Mouse (Mus musculus): Measurements from ENCODE around the gene Hspa1l.
"Not testable (repeated sequence)": the region's sequence is repeated elsewhere in the genome, so short reads cannot be mapped to it uniquely, and the experiment has no call there.

The Hspa1l gene

DNA sequence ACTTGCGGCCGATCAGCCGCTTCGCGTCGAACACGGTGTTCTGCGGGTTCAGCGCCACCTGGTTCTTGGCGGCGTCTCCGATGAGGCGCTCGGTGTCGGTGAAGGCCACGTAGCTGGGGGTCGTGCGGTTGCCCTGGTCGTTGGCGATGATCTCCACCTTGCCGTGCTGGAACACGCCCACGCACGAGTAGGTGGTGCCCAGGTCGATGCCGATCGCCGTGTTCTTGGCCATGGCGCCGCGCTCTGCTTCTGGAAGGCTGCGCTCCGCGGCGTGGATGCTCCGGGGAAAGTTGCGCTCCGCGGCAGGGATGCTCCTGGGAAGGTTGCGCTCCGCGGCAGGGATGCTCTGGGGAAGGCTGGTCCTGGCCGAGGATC is 822 bp upstream of the Hspa1l start:
- DNase-seq (ENCODE audit: low spot score in 2 of 2), result not testable (repeated sequence)

DNA sequence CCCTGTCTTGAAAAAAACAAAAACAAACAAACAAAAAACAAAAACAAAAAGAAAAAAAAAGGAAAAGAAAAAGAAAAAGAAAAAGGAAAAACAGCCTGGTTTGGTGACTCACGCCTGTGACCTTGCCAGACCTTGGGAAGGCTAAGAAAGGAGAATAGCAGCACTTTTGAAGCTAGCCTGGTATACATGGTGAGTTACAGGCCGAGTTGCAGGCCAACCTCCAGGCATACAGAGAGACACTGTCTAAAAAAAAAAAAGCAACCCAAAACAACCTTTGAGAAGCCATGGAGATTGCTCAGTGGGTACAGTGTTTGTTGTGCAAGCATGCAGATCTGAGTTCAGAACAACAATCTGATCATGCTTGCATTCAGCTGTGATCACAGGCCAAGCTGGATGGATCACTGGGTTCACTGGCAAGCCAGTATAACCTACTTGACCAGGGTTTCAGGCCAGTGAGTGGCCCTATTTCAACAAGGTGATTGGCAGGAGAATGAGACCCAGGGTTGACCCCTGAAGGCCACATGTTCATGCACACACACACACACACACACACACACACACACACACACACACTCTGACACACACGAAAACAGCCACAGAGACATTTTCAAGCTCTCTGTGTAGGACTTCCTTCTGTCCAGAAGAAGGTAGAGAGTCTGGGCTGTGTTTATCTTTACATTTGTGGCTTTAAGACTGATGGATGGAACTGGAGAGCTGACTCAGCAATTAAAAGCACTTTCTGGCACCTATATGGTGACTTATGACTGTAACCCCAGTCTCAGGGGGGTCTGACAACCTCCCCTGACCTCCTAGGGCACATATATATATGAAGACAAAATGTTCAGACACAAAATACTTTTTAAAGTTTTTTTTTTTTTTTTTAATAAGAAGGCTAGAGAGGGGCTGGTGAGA is 3.3 kb downstream of the Hspa1l start:
- DNase-seq (ENCODE audit: low spot score in 2 of 2), result no peak

DNA sequence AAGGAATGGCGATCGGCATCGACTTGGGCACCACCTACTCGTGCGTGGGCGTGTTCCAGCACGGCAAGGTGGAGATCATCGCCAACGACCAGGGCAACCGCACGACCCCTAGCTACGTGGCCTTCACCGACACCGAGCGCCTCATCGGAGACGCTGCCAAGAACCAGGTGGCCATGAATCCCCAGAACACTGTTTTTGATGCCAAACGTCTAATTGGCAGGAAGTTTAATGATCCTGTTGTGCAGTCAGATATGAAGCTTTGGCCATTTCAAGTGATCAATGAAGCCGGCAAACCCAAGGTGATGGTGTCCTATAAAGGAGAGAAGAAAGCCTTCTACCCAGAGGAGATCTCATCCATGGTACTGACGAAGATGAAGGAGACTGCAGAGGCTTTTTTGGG is 4.5 kb downstream of the Hspa1l start:
- DNase-seq (ENCODE audit: low spot score in 2 of 2), result no peak

DNA sequence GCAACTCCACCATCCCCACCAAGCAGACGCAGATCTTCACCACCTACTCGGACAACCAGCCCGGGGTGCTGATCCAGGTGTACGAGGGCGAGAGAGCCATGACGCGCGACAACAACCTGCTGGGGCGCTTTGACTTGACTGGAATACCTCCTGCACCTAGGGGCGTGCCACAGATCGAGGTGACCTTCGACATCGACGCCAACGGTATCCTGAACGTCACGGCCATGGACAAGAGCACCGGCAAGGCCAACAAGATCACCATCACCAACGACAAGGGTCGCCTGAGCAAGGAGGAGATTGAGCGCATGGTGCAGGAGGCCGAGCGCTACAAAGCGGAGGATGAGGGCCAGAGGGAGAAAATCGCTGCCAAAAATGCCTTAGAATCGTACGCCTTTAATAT is 5.7 kb downstream of the Hspa1l start:
- DNase-seq (ENCODE audit: low spot score in 2 of 2), result no peak

DNA sequence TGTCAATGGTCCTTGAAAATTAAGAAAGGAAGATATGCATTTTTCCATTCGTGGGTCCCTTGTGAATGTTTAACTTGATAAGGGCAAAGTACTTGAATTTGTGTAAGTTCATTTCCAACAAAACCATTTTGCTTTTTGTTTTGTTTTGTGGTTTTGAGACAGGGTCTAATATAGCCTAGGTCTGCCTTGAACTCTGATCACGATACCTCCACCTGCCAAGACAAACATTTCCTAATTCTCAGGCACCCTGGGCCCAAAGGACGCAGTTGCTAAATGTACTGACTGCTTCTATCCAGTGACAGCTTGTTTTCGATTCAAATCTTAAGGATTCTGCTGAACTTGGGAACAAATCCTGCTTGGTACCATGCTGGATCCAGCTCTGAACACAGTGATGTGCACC is 7.1 kb downstream of the Hspa1l start:
- DNase-seq (ENCODE audit: low spot score in 2 of 2), result no peak

DNA sequence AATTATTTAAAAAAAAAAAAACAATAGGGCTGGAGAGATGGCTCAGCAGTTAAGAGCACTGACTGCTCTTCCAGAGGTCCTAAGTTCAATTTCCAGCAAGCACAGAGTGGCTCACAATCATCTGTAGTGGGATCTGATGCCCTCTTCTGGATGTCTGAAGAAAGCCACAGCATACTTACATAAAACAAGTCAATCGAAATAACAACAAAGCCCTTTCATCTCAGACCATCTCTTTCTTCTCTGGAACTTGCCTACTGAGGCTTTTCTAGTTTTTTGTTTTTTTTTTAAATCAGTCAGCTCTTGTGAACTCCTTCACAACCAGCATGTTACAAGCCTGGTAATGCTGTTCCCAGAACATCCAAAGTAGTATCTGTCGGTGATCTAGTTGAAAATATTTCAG is 8.2 kb downstream of the Hspa1l start:
- no peak for DNase-seq (ENCODE audit: low spot score in 2 of 2)

DNA sequence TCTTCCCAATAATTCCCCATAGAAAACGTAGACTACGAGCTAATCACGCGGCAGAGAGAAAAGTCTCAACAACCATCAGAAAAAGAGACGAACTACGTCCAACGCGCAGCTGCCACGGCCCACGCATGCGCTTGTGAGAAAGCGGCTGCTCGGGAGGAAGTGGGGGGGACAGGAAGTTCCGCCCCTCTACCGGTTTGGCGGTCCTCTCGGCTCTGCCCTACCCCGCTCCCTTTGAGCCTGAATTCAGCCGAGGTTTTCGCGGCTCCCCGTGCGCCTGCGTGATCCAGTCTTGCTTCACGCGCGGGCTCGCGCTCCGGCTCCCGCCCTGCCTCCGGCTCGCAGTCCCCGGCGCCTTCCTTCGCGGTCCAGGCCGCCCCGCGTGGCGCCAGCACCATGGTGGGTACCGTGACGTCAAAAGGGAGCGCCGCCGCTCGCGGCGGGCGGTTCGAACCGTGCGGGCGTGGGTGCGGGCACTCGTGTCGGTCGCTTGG is 9.2 kb downstream of the Hspa1l start, which contains the start of gene Lsm2:
TSS of gene Lsm2 (plus strand) at position 173 of the 491 bp plus-strand sequence.
- DNase-seq (ENCODE audit: low spot score in 2 of 2), result peak; percentile 90 to 91

DNA sequence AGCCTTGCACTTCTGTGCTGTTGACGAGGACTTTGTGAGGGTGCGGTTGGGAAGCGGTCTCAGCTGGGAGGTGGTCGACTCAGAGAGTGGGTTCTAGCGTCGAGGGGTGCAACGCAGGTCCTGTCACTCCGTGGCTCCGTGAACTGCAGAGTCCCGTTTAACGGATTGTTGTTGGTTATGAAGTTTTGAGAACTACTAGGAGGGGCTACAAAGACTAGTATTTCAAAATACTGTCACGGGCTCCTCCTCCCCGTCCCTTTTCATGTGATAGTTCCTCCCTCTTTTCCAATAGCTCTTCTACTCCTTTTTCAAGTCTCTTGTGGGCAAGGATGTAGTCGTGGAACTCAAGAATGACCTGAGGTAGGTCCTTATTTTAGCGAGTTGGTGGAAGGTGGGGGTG is 9.8 kb downstream of the Hspa1l start:
- no peak for DNase-seq (ENCODE audit: low spot score in 2 of 2)

DNA sequence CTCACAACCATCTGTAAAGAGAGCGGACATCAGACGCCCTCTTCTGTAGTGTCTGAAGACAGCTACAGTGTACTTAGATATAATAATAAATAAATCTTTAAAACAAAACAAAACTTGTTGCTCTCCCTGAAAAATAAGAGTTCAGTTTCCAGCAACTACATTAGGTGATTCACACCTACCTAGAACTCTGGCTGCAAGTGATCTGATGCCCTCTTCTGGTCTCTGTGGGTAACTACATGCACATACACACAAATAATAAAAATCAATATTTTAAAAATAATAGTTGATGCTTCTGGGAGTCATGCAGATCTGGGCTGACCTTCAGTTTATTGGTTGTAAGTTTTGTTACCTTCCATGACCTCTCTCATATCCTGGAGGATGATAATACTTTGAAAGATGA is 11.7 kb downstream of the Hspa1l start:
- no peak for DNase-seq (ENCODE audit: low spot score in 2 of 2)

DNA sequence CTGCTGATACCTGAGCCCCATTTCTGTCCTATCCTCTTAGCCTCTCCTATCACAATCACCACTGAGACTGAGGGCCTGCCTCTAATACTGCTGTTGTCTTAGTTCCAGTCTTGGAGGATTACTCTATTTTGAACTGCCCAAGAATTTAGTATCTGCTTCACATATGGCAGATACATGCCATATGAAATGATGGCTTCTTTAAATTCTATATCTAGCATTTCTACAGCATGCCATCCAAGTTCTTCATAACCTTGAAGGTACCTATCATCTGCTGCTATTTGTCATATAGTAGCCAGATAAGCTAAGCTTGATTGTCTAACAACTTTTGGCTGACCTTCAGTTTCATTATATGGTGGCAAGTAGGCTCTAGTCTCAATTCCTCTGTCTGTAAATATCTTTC is 22.2 kb downstream of the Hspa1l start:
- DNase-seq (ENCODE audit: low spot score in 2 of 2), result no peak

DNA sequence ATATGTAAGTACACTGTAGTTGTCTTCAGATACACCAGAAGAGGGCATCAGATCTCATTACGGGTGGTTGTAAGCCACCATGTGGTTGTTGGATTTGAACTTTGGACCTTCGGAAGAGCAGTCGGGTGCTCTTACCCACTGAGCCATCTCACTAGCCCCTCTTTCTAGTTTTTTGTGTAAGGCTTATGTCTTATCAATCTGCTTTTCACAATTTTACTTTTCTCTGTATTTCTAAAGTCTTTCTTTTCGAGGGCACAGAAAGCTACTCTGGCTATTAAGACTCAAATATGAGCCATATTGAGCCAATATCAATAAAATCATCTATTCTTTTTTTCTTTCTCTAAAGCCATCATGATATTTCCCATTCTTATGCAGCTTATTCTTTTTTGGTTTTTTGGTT is 22.7 kb downstream of the Hspa1l start:
- not testable (repeated sequence) for DNase-seq (ENCODE audit: low spot score in 2 of 2)

DNA sequence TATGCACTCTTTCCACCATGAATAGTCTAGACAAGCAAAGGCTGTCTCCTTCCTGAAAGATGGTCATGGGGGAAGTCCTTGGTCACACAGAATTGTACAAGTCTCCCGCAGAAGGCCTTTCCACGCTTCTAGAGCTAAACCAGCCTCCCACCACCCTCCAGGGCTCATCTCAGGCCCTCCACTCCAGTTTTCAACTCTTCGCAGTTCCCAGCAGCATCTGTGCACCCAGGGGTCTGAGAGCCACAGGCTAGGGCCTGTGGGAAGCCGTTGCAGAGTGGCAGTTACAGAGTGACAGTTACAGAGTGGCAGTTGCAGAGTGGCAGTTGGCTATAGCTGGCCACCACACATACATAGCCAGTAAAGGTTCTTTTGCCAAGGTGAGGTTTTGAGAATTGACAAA is 23.4 kb downstream of the Hspa1l start:
- DNase-seq (ENCODE audit: low spot score in 2 of 2), result not testable (repeated sequence)

DNA sequence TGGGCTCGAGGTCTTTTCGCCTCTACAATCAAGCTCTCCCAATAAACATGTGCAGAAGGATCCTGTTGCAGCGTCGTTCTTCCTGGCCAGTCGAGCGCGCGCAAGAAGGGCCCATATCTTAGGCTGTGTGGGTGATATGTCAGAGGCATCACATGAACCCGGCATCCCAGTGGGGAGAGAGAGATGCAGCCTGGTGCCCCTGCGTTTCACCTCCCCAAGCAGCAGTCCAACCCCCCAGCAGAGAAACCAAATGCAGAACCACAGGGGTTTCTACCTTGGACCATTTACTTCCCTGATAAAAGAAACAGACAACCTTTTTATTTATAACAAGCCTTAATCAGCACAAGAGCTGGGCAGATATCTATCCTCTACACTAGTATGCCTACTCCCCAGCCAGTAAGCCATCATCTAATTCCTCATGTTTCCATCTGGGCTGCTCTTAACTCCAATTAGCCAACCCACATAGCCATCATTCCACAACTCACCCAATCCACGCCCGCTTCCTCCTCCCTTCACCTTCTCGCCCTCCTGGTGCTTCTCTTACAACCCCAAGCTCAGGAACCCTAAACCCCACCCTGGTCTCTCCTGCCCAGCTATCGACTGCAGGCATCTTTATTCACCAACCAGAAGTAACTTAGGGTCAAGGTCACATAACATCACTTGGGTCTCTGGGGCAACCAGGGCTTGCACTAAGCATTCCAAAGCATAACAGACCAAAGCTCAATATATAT is 24.1 kb downstream of the Hspa1l start:
- DNase-seq (ENCODE audit: low spot score in 2 of 2), result no peak

DNA sequence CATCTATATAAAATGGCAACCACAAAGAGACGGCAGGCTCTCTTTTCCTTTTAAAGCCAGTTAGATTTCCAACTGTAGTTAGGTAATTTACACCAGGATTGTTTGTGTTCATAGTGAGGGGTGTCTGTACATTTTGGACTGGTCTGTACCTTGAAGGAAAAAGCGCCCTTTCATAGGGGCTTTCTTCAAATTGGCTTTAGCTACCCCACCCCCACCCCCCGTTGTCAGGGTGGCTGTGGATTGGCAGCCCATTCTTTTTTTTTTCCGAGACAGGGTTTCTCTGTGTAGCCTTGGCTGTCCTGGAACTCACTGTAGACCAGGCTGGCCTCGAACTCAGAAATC is 24.6 kb downstream of the Hspa1l start:
- DNase-seq (ENCODE audit: low spot score in 2 of 2), result no peak

DNA sequence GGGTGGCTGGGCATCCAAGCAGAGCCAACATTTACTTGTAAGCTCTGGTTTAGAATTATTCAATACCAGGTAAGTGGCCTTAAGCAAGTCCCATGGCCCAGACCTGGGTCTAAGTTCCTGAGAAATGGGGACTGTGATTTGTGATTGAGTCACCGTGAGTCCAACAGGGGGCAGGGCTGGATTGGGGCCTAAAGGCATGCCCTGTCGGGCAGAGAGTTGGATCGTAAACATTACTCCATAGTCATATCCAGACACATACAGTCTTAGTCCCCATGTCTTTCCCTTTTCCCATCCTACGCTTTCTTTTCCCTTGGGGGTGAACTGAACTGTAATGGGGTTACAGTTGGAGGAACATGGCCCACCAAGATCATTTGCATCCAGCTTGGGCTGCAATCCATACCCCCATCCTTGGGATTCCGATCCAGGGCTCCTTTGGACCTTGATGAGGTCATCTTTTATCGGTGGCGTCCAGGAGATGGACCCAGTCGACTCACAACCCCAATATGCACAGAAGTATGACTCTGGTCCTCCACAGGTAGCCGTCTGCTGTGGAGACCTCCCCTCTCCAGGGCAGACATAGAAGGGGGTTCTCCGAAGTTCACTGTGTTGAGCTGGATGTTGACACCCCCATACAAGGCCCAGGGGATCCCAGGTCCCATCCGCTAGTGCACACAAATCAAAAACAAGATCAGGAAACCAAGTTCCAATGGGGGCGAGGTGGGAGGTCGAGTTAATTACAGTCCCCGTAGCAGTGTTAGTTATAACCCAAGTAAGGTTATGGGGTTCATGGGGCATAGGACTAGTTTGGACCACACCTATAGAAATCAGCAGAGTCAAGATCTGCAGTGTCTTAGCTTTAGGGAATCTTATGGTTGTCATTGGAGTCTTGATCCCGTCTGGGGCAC is 26.3 kb downstream of the Hspa1l start:
- no peak for DNase-seq (ENCODE audit: low spot score in 2 of 2)

DNA sequence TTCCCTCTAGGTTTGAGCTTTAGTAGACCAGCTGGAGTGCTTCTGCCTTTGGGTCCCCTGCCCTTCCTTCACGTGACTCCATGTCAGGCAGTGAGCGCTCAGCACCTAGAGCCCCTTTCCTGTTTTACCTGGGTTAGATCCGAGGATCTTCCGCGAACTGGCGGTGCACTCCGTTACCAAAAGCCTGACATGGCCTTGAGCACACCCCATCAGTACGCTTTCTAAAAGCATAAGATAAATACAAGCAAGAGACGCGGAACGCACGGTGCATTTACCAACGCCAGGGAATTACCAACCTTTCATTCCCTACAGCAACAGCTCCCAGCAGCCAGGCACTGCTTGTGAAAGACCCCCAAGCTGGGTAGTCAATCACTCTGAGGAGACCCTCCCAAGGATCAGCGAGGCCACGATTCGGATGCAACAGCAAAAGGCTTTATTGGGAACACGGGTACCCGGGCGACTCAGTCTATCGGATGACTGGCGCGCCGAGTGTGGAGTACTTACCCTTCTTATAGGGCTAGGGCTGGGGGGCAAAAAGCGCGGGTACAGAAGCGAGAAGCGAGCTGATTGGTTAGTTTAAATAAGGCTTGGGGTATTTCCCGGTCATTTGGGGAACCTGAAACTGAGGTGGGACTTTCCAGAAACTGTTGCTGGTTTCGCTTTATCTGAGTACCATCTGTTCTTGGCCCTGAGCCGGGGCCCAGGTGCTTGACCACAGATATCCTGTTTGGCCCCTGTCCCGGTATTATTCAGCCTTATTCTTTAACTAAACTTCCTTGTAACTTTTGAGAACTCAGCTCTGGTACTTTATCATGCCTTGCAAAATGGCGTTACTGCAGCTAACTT is 27.6 kb downstream of the Hspa1l start:
- not testable (repeated sequence) for DNase-seq (ENCODE audit: low spot score in 2 of 2)

DNA sequence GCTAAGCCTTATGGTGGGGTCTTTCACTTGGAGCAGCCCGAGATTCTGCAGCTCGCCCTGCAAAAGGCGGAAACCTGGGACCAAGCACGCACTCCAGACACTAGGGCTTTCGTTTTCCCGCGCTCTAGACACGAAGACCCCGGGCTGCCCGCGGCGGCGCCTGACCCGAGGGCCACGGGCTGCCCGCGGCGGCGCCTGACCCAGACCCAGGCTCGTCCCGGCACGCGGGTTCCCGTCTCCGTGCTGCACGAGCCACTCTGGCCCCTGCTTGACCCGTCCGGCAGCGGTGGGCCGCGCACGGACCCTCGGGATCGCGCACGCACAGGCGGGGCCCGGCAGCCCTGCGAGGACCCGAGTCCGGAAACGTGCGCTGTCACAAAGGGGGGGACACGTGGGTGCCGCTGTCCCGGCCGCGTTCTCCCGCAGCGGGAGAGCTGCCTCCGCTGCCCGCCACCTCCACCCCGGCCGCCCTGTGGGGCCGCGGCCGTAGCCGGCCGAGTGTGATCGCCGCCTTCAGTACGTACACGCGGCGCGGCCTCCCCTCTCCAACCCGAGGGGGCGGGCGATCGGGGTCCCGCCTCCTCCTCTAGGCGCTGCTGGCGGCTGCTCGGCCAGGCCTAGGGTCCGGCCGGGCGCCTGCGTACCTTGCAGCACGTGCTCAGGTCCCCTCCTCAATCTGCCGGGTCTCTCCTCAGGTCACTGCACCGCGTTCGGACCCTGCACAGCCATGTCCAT is 28.4 kb downstream of the Hspa1l start, which contains the start of gene Vars:
TSS of gene Vars (plus strand) at position 271 of the 735 bp plus-strand sequence.
- peak; percentile 82 to 85 for DNase-seq (ENCODE audit: low spot score in 2 of 2)

DNA sequence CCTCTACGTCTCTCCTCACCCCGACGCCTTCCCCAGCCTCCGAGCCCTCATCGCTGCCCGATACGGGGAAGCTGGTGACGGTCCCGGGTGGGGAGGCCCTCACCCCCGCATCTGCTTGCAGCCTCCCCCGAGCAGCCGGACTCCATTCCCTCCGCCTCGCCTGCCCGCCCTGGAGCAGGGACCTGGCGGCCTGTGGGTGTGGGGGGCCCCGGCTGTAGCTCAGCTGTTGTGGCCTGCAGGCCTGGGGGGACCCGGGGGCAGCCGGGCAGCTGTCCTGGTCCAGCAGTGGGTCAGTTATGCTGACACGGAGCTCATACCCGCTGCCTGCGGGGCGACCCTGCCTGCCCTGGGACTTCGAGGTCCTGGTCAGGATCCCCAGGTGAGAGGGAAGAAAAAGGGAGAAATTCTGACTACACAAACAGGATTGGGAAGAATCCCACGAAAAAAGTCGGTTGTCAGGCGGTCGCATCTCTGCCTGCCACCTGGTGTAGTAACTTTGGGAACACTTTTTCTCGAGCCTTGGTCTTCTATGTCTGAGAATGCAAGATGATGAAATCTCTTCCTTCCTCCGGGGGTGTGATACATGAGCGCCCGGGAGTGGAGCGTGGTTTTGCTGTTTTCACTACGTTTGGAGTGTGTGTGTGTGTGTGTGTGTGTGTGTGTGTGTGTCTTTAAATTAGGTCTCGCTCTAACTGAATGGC is 29.1 kb downstream of the Hspa1l start:
- no peak for DNase-seq (ENCODE audit: low spot score in 2 of 2)

DNA sequence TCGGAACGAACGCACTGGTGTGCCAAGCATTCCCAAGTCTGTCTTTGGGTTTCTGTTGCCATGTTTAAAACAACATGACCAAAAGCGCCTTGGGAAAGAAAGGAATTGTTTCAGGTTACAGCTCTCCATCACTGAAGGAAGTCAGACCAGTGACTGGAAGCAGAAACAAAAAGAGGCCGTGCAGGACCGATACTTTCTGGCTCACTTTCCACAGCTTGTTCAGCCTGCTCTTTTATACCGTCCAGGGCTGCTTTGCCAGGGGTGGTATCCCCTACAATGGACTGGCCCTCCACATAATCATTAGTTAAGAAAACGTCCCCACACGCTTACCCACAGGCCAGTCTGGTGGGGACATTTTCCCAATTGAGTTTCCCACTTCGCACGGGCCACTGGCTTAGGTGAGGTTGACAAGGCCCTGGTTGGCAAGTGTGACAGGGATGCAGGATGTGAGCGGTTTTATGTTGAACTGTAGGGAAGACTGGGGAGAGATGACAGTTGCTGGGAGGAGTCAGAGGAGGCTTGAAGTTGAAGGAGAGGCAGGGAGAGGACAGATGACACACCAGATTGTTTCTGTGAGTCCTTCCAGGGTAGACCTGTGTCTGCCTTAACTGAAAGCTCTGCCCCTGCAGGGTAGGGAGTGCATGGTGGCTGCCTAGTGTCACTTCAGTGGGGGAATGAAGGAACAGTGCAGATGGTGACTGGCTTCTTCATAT is 29.8 kb downstream of the Hspa1l start:
- no peak for DNase-seq (ENCODE audit: low spot score in 2 of 2)

Measured in urinary bladder, postnatal 36 days (tissue).